Mouse (Mus musculus): Measurements from ENCODE around the gene Gm44790. TPM values are rescaled to one million over a fixed set of nuclear protein-coding genes. Genes with fewer than 3 reads are reported as not detected.

Gm44790 gene
- polyA plus RNA-seq (2012; rRNA removed), result 12.0 and 12.8 TPM in 2 replicates

GRCm38 (mm10) chr6:86426358-86426757 is at the start of gene Gm44790:
TSS of gene Gm44790 (plus strand) at chr6:86426658.

GRCm38 (mm10) chr6:86396581-86397256 is 29.7 kb upstream of the Gm44790 start, which contains the start of gene Pcyox1:
TSS of gene Pcyox1 (minus strand) at chr6:86397154.

GRCm38 (mm10) chr6:86404100-86404861 is 22.2 kb upstream of the Gm44790 start, which contains the start of gene Tia1:
TSS of gene Tia1 (plus strand) at chr6:86404219.

GRCm38 (mm10) chr6:86438272-86439118 is 12.0 kb downstream of the Gm44790 start, which contains the start of gene C87436:
TSS of gene C87436 (plus strand) at chr6:86438374.

Other genes starting within 250 kb of the Gm44790 start
- 16.9 and 22.8 TPM in 2 replicates for gene Tgfa, start 231.4 kb upstream of the Gm44790 start, polyA plus RNA-seq (2012; rRNA removed)
- gene Fam136a, start 61.0 kb upstream of the Gm44790 start, polyA plus RNA-seq (2012; rRNA removed), result 21.8 and 29.5 TPM in 2 replicates
- 22.0 and 39.0 TPM in 2 replicates for gene Snrpg, start 55.4 kb upstream of the Gm44790 start, polyA plus RNA-seq (2012; rRNA removed)
- gene Pcyox1, start 29.5 kb upstream of the Gm44790 start, polyA plus RNA-seq (2012; rRNA removed), result 23.5 and 31.5 TPM in 2 replicates
- gene Tia1, start 22.4 kb upstream of the Gm44790 start, polyA plus RNA-seq (2012; rRNA removed), result 10.0 and 12.4 TPM in 2 replicates
- 7.2 and 7.8 TPM in 2 replicates for gene C87436, start 11.7 kb downstream of the Gm44790 start, polyA plus RNA-seq (2012; rRNA removed)
- gene Pcbp1, start 99.7 kb downstream of the Gm44790 start, polyA plus RNA-seq (2012; rRNA removed), result 244 and 278 TPM in 2 replicates
- gene Asprv1, start 201.5 kb downstream of the Gm44790 start, polyA plus RNA-seq (2012; rRNA removed), result 0.31 and 0.43 TPM in 2 replicates
- gene Mxd1, start 242.5 kb downstream of the Gm44790 start, polyA plus RNA-seq (2012; rRNA removed), result 194 and 235 TPM in 2 replicates